Mouse (Mus musculus): ENCODE measurements around the gene Cish. TPM values are rescaled to one million over a fixed set of nuclear protein-coding genes. Genes with fewer than 3 reads are reported as not detected.

The Cish gene
- polyA plus RNA-seq, 1 experiment from 2014 or later, result 8.4 TPM

DNA sequence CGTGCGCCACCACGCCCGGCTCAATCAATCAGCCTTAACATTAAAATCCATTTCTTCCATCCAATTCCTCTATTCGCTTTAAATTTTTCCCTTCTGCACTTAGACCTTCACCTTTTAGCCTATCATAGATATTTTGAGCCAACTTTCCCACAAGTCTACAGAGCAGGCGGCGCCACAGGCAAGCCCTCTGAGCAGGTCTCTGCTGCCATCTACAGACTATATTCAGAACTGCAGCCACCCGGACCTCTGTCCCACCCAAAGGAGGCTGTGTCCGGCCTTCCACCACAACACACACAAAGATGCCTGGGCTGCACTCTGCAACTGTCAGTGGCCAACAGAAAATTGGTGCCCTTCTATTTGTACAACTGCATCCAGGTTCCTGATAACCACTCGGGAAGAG lies 4.9 kb upstream of the Cish start:
- peaks cover 10% of the 10 kb centered on the region for H3K4me1 ChIP-seq
- no peak overlapping the region for H3K4me3 ChIP-seq
- ATAC-seq (ENCODE audit: insufficient number of reproducible peaks, insufficient read depth, low FRiP score, low TSS enrichment), result no peak
- H3K9me3 ChIP-seq, result no peaks in the 10 kb centered on the region
- no peak overlapping the region for H3K27ac ChIP-seq
- 27% methylated on average over 10 of the region's 10 CpGs for WGBS
- H3K36me3 ChIP-seq, result no peaks in the 10 kb centered on the region
- no peak overlapping the region for H3K4me2 ChIP-seq (replicated peaks)
- no peaks in the 10 kb centered on the region for H3K27me3 ChIP-seq
- H3K9ac ChIP-seq, result no peak overlapping the region

DNA sequence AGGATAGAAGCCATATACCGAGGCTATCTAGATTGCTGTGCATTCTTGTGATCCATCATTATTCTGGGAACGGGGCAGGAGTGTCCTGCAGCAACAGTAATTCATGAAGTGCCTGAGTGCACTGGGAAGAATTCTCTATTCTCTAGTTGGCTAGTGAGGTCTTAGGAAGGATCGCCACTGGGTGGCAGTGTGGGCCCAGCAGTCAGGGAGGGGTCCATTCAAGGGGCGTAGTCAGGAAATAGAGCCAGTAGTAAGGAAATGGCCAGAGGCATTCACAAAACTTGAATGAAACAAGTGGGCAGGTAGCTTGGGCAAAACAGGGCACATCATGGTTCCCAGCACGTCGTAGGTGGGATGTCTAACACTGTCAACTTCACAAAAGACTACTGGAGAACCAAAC lies 1.6 kb upstream of the Cish start:
- H3K4me3 ChIP-seq, result no peak overlapping the region
- no peak overlapping the region for H3K4me2 ChIP-seq (replicated peaks)
- H3K4me1 ChIP-seq, result peaks cover 23% of the 10 kb centered on the region
- ATAC-seq (ENCODE audit: insufficient number of reproducible peaks, insufficient read depth, low FRiP score, low TSS enrichment), result no peak
- H3K36me3 ChIP-seq, result no peaks in the 10 kb centered on the region
- no peak overlapping the region for H3K27ac ChIP-seq
- no peak overlapping the region for H3K9ac ChIP-seq
- no peaks in the 10 kb centered on the region for H3K9me3 ChIP-seq
- 6% methylated on average over 6 of the region's 6 CpGs for WGBS
- no peaks in the 10 kb centered on the region for H3K27me3 ChIP-seq

DNA sequence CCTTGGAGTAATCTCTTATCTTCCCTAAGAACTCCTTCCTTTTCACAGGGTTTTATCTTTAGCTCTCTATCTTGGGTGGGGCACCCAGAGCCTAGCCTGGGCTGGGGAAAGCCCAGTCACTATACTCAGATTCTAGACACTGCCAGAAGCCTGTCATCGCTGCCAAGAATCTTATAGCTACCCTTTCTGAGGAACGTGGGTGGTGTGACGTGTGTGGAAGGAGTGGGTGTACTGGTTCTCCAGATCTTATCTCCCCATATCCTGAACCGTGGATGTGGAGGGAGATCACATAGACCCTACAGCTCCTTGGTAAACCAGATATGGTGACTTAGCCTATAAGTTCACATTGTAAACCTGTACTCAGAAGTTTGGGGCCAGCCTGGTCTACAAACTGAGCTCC lies 210 bp upstream of the Cish start:
- no peak overlapping the region for H3K27ac ChIP-seq
- no peak overlapping the region for H3K4me2 ChIP-seq (replicated peaks)
- 72% methylated on average over 4 of the region's 4 CpGs for WGBS
- H3K4me3 ChIP-seq, result no peak overlapping the region
- H3K27me3 ChIP-seq, result no peaks in the 10 kb centered on the region
- peaks cover 17% of the 10 kb centered on the region; the same call in 1 of the 2 replicates for H3K4me1 ChIP-seq
- H3K36me3 ChIP-seq, result peaks cover 4% of the 10 kb centered on the region
- no peak for ATAC-seq (ENCODE audit: insufficient number of reproducible peaks, insufficient read depth, low FRiP score, low TSS enrichment)
- H3K9me3 ChIP-seq, result no peaks in the 10 kb centered on the region
- H3K9ac ChIP-seq, result no peak overlapping the region

DNA sequence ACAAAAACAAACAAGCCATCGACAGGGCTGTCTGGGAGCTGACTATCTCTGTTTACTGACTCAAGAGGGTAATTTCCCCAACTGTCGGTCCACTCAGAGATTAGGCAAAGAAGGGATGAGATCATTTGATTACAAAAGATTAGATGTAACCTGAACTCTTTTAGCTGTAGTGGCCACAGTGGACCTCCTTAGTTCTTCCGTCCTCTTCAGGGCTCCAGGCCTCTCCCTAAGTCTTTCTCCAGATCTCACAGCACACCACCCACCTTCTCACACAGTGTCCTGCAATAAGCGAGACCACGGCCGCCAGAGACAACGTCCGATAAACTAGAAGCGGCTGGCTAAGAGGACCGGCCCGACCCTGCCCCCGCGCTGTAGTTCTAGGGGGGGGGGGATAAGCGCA lies 215 bp downstream of the Cish start:
- no peaks in the 10 kb centered on the region for H3K9me3 ChIP-seq
- peak overlapping the region; percentile 60 for H3K4me3 ChIP-seq
- H3K36me3 ChIP-seq, result peaks cover 9% of the 10 kb centered on the region
- H3K4me1 ChIP-seq, result peaks cover 17% of the 10 kb centered on the region; the same call in 1 of the 2 replicates
- peak overlapping the region; percentile 64 for H3K4me2 ChIP-seq (replicated peaks)
- no peaks in the 10 kb centered on the region for H3K27me3 ChIP-seq
- ATAC-seq (ENCODE audit: insufficient number of reproducible peaks, insufficient read depth, low FRiP score, low TSS enrichment), result peak; percentile 16; the same call in 1 of the 2 replicates
- no peak overlapping the region for H3K27ac ChIP-seq
- 3% methylated on average over 14 of the region's 14 CpGs for WGBS
- peak overlapping the region; percentile 17; the same call in 1 of the 2 replicates for H3K9ac ChIP-seq

DNA sequence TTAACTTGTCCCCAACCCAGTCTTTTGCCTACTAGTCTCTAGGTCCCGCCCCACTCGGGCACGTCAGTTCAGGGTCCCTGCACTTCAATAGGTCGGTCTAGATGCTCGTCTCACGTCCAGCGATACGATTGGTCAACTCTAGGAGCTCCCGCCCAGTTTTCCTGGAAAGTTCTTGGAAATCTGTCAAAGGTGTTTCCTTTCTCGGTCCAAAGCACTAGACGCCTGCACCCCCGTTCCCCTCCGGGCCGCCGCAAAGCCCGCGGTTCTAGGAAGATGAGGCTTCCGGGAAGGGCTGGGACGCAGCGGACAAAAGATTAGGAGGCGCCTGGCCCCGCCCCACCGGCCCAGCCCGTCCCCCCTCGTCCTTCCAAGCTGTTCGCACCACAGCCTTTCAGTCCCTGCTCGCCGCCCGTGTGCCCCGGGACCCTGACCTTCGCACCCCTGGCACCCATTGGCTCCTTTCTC lies 707 bp downstream of the Cish start:
- ATAC-seq (ENCODE audit: insufficient number of reproducible peaks, insufficient read depth, low FRiP score, low TSS enrichment), result peak; percentile 95
- no peaks in the 10 kb centered on the region for H3K27me3 ChIP-seq
- H3K4me1 ChIP-seq, result peaks cover 17% of the 10 kb centered on the region; the same call in 1 of the 2 replicates
- peak overlapping the region; percentile 64 for H3K4me2 ChIP-seq (replicated peaks)
- H3K36me3 ChIP-seq, result peaks cover 14% of the 10 kb centered on the region
- H3K27ac ChIP-seq, result peak overlapping the region; percentile 54
- WGBS, result under 1% methylated on average over 31 of the region's 31 CpGs
- H3K9ac ChIP-seq, result peak overlapping the region; percentile 63
- peak overlapping the region; percentile 60 for H3K4me3 ChIP-seq
- H3K9me3 ChIP-seq, result no peaks in the 10 kb centered on the region

DNA sequence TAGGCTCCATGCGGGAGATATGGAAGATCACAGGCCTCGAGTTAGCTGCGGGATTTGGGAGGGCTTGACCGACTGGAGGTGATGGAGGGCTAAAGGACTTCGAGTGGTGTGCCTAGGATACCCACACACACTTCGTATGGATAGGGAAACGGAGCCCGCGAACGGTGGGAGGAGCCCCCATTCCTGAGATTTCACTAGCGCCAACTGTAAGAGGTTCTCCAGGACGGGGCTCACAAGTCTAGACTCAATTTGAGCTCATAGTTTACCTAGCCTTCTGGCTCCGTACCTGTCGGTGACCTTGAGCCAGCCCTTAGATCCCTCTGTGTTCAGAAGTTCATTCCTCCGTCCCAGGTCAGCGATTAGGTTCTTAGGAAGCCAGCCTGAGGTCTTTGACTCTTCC lies 1.2 kb downstream of the Cish start:
- Histone ChIP-seq H3K36me3 (peaks cover 19% of the 10 kb centered on the region), H3K9ac (peak overlapping the region; percentile 63), H3K4me3 (peak overlapping the region; percentile 60), H3K27ac (peak overlapping the region; percentile 54; the same call in 1 of the 2 replicates), H3K4me2 (replicated peaks) (peak overlapping the region; percentile 64), H3K4me1 (peaks cover 17% of the 10 kb centered on the region; the same call in 1 of the 2 replicates), H3K27me3 (no peaks in the 10 kb centered on the region), H3K9me3 (no peaks in the 10 kb centered on the region)
- ATAC-seq (ENCODE audit: insufficient number of reproducible peaks, insufficient read depth, low FRiP score, low TSS enrichment), result no peak
- WGBS, result 8% methylated on average over 16 of the region's 16 CpGs

DNA sequence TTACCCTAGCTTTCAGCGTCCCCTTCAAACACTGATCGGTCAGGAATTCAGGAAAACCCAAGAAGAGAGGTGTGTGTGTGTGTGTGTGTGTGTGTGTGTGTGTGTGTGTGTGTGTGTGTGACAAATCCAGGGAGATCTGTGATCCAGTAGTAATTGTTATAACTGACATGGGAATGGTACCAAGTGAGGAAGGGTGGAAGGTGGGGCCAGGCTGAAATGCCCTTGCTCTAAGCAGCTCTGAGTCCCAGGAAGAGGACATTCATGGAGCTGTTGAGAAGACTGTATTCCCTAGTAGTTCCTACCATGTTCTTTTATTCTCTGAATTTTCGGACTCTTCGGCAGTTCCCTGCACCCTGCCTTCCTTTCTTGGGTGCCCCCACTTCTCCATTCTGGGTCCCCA lies 1.8 kb downstream of the Cish start:
- Histone ChIP-seq H3K27ac (no peak overlapping the region), H3K4me2 (replicated peaks) (peak overlapping the region; percentile 64), H3K4me1 (peaks cover 17% of the 10 kb centered on the region; the same call in 1 of the 2 replicates), H3K4me3 (peak overlapping the region; percentile 60), H3K9ac (0 out of 2 replicates have a peak overlapping the region, but pooled peaks have one; percentile 63), H3K36me3 (peaks cover 21% of the 10 kb centered on the region), H3K27me3 (no peaks in the 10 kb centered on the region), H3K9me3 (no peaks in the 10 kb centered on the region)
- 88% methylated on average over 4 of the region's 4 CpGs for WGBS
- ATAC-seq (ENCODE audit: insufficient number of reproducible peaks, insufficient read depth, low FRiP score, low TSS enrichment), result no peak

DNA sequence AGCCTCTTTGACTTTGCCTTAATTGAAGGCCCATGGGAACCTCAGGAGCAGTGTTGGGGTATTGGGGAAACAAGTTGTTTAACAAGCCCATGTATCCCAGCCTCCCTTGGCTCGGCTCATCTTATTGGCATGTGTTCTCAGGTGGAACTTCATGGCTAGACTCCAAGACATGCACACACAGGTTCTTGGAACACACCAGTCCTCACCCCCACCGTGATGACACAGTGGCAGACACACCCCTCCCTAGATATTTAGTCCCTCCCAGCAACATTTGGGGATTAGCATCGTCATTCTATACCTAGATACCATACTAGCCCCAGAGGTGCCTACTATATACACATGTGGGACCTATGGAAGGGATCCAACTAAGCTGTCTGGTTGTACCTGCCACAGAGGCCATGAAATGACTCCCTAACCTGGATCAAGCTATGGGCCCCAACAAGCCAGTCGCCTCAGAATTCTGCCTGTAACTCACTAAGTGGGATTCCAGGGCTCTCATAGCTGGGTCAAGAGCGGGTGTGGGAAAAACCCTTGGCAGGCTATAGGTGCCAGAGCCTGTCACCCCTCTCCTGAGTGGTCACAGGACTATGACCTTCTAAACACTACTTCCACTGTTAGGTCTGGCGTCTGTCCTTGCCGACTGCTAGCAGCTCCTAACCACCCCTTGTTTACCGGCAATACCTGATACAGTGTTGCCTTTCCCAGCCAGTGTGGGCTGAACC lies 2.4 kb downstream of the Cish start:
- Histone ChIP-seq H3K4me1 (peaks cover 17% of the 10 kb centered on the region; the same call in 1 of the 2 replicates), H3K9ac (no peak overlapping the region), H3K4me3 (peak overlapping the region; percentile 60; the same call in 1 of the 2 replicates), H3K36me3 (peaks cover 21% of the 10 kb centered on the region), H3K27me3 (no peaks in the 10 kb centered on the region), H3K9me3 (no peaks in the 10 kb centered on the region), H3K4me2 (replicated peaks) (peak overlapping the region; percentile 64), H3K27ac (no peak overlapping the region)
- ATAC-seq (ENCODE audit: insufficient number of reproducible peaks, insufficient read depth, low FRiP score, low TSS enrichment), result no peak
- 81% methylated on average over 8 of the region's 8 CpGs for WGBS

DNA sequence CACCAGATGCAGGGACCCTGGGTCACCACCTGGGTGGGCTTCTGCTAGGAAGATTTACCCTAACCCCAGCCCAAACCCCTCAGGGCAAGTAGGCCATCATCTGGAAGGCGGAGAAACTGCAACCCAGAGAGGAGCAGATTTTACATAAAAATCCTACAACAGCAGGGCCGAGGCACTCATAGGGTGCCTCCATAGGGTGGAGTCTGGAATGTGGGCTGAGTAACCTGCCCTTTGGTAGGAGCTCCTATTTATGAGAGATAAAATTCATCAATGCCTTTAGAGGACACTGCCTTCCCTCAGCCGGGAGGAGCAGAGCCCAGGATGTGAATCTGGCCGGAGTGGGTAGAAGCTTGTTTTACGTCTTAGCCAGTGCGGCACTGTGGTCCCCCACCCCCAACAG lies 3.0 kb downstream of the Cish start:
- no peaks in the 10 kb centered on the region for H3K27me3 ChIP-seq
- no peak overlapping the region for H3K9ac ChIP-seq
- H3K4me1 ChIP-seq, result peaks cover 17% of the 10 kb centered on the region; the same call in 1 of the 2 replicates
- H3K4me2 ChIP-seq (replicated peaks), result no peak overlapping the region
- H3K27ac ChIP-seq, result no peak overlapping the region
- WGBS, result 77% methylated on average over 6 of the region's 6 CpGs
- no peak for ATAC-seq (ENCODE audit: insufficient number of reproducible peaks, insufficient read depth, low FRiP score, low TSS enrichment)
- no peak overlapping the region for H3K4me3 ChIP-seq
- no peaks in the 10 kb centered on the region for H3K9me3 ChIP-seq
- H3K36me3 ChIP-seq, result peaks cover 21% of the 10 kb centered on the region

DNA sequence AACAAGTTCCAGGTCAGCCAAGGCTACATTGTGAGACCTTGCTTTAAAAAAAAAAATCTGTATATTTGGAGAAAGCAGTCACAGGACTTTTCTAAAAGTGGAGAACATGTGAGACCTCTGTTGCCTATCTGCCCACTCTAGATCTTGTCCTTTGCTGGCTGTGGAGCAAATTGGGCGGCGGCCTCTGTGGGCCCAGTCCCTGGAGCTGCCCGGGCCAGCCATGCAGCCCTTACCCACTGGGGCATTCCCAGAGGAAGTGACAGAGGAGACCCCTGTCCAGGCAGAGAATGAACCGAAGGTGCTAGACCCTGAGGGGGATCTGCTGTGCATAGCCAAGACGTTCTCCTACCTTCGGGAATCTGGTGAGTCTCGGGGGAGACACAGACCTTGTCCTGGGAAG lies 4.0 kb downstream of the Cish start:
- Histone ChIP-seq H3K27me3 (no peaks in the 10 kb centered on the region), H3K4me3 (no peak overlapping the region), H3K9me3 (no peaks in the 10 kb centered on the region), H3K4me2 (replicated peaks) (no peak overlapping the region), H3K4me1 (peaks cover 17% of the 10 kb centered on the region; the same call in 1 of the 2 replicates), H3K27ac (no peak overlapping the region), H3K9ac (no peak overlapping the region), H3K36me3 (peaks cover 21% of the 10 kb centered on the region)
- 83% methylated on average over 7 of the region's 7 CpGs for WGBS
- no peak for ATAC-seq (ENCODE audit: insufficient number of reproducible peaks, insufficient read depth, low FRiP score, low TSS enrichment)

DNA sequence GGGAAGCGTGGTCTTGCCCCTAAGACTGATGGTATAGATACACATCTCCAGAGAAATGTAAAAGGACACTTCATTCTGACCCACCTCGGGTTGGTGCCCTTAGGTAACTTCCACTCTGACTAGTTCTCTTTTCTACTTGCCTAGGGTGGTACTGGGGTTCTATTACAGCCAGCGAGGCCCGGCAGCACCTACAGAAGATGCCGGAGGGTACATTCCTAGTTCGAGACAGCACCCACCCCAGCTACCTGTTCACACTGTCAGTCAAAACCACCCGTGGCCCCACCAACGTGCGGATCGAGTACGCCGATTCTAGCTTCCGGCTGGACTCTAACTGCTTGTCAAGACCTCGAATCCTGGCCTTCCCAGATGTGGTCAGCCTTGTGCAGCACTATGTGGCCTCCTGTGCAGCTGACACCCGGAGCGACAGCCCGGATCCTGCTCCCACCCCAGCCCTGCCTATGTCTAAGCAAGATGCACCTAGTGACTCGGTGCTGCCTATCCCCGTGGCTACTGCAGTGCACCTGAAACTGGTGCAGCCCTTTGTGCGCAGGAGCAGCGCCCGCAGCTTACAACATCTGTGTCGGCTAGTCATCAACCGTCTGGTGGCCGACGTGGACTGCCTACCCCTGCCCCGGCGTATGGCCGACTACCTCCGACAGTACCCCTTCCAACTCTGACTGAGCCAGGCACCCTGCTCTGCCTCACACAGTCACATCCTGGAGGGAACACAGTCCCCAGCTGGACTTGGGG lies 4.6 kb downstream of the Cish start:
- Histone ChIP-seq H3K4me2 (replicated peaks) (no peak overlapping the region), H3K36me3 (peaks cover 21% of the 10 kb centered on the region), H3K9ac (no peak overlapping the region), H3K9me3 (no peaks in the 10 kb centered on the region), H3K4me3 (no peak overlapping the region), H3K27ac (no peak overlapping the region), H3K27me3 (no peaks in the 10 kb centered on the region), H3K4me1 (peaks cover 19% of the 10 kb centered on the region; the same call in 1 of the 2 replicates)
- no peak for ATAC-seq (ENCODE audit: insufficient number of reproducible peaks, insufficient read depth, low FRiP score, low TSS enrichment)
- WGBS, result 90% methylated on average over 30 of the region's 30 CpGs

Measured in embryonic facial prominence, embryonic 12.5 days (tissue).